Mouse (Mus musculus) liver, adult 2 months (tissue): Measurements from ENCODE around the gene Krt2. TPM values are rescaled to one million over a fixed set of nuclear protein-coding genes. Genes with fewer than 3 reads are reported as not detected.

Experiments used
- DNase-seq: peaks from one replicate; pipeline ENCODE4 v3.0.0-alpha.2; 2011; ENCODE audit warnings: low read depth, low spot score; ENCODE audit errors: extremely low read depth
- H3K27ac ChIP-seq: fragments of 200-500 bp; replicated peaks from 2 replicates; pipeline ENCODE4 v1.5.1; 2012; ENCODE audit warnings: low read depth, mild to moderate bottlenecking, control low read depth, inconsistent platforms, low read length; ENCODE audit not compliant: insufficient read depth
- H3K27me3 ChIP-seq: fragments of 200-500 bp; 2 replicates; pipeline ENCODE4 v1.6.1; 2012; ENCODE audit warnings: mild to moderate bottlenecking, moderate library complexity, low read length, inconsistent platforms; ENCODE audit not compliant: control insufficient read depth, insufficient read depth
- H3K36me3 ChIP-seq: fragments of 200-500 bp; 2 replicates; pipeline ENCODE4 v1.6.1; 2012; ENCODE audit warnings: low read length, inconsistent platforms; ENCODE audit not compliant: control insufficient read depth, insufficient read depth
- H3K4me1 ChIP-seq: fragments of 200-500 bp; 2 replicates; pipeline ENCODE4 v1.6.1; 2011; ENCODE audit warnings: low read length; ENCODE audit not compliant: control insufficient read depth, insufficient read depth
- H3K4me3 ChIP-seq: fragments of 200-500 bp; 2 replicates; pipeline ENCODE4 v1.5.1; 2011; ENCODE audit warnings: low read depth, mild to moderate bottlenecking, control low read depth, low read length, moderate library complexity; ENCODE audit not compliant: insufficient read depth
- H3K79me2 ChIP-seq: fragments of 200-500 bp; 2 replicates; pipeline ENCODE4 v1.6.1; 2012; ENCODE audit warnings: inconsistent platforms, mild to moderate bottlenecking, low read length, moderate library complexity; ENCODE audit not compliant: control insufficient read depth, insufficient read depth
- H3K9ac ChIP-seq: fragments of 200-500 bp; 2 replicates; pipeline ENCODE4 v1.6.1; 2012; ENCODE audit warnings: low read depth, mild to moderate bottlenecking, control low read depth, inconsistent platforms, low read length
- CTCF ChIP-seq: fragments of 200-500 bp; IDR thresholded peaks from 2 replicates; pipeline ENCODE4 v1.5.1; 2011; ENCODE audit warnings: low read depth, low read length, control low read depth
- POLR2A ChIP-seq: fragments of 200-500 bp; IDR thresholded peaks from 2 replicates; pipeline ENCODE4 v1.6.1; 2011; ENCODE audit warnings: low read length, control low read depth; ENCODE audit not compliant: insufficient read depth; ENCODE audit errors: extremely low read depth
- WGBS: fragments of 180-500 bp; shearing (Covaris S2); methylation state at CpG from one replicate; pipeline ENCODE4 v1.1.7; 2018; 5-methylcytosine and 5-hydroxymethylcytosine counted together
- polyA plus RNA-seq: library from polyadenylated mRNA; depleted of rRNA; stranded (reverse); fragments of >200 nt; gene quantifications from 2 replicates; pipeline ENCODE4 v1.2.3, GENCODE M21; 2012; rRNA removed
- total RNA-seq: library from RNA; depleted of rRNA; stranded (reverse); fragments of >200 nt; gene quantifications from 2 replicates; pipeline ENCODE4 v1.2.3, GENCODE M21; 2014; rRNA removed

Gene Krt2
- not detected in 2 replicates for total RNA-seq
- polyA plus RNA-seq: not detected in 2 replicates

DNA sequence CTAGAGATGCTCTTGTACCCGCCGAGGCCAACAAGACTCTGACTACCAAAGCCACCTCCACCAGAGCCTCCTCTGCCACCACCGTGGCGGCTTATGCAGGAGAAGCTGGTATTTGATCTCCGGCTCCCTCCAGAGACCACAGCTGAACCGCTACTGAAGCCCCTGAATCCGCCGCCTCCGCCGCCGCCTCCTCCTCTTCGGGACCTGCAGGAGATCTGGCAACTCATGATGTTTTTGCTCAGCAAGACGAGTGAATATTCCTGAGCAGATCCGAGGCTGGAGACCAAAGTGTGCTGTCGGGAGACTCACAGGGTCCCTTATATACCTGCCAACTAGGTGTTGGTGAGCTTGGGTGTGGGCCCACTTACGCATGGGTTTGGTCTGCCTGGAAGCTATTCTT, at the start of gene Krt2:
TSS of gene Krt2 (minus strand) at position 295 of the 400 bp plus-strand sequence.
- Histone ChIP-seq H3K36me3 (no peaks in the 10 kb centered on the region), H3K79me2 (no peaks in the 10 kb centered on the region), H3K9ac (no peak within 1 kb of the TSS), H3K27ac (no peak within 1 kb of the TSS), H3K4me3 (no peak within 1 kb of the TSS), H3K27me3 (peaks cover 4% of the 10 kb centered on the region; the same call in 1 of the 2 replicates), H3K4me1 (no peaks in the 10 kb centered on the region)
- no peak for DNase-seq
- TF ChIP-seq POLR2A (no peak), CTCF (no peak)
- WGBS: 66% methylated on average over 16 of the region's 16 CpGs

DNA sequence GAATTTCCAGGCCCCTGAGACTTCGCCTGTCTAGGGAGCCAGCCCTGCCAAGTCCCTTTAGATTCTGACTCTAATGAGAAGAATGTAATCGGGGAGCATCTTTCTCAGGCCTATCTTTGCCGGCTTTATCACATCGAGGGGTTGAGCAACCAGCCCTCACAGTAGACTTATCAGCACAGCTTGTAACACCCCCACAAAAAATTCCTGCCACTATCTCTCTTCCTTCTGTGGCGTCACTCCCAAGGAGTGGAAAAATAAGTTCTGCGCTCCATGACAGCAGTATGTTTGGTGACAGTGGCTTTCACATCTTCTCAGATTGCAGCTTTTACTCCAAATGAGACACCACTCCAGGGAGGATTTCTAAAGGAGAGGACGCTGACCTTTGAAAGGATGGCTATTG, 48.8 kb upstream of the Krt2 start:
- Histone ChIP-seq H3K4me1 (no peaks in the 10 kb centered on the region), H3K27me3 (no peaks in the 10 kb centered on the region; the same call in 1 of the 2 replicates), H3K27ac (no peak overlapping the region), H3K36me3 (no peaks in the 10 kb centered on the region), H3K79me2 (no peaks in the 10 kb centered on the region), H3K9ac (no peak overlapping the region), H3K4me3 (no peak overlapping the region)
- no peak for DNase-seq
- TF ChIP-seq POLR2A (no peak), CTCF (no peak)
- 71% methylated on average over 7 of the region's 7 CpGs for WGBS

DNA sequence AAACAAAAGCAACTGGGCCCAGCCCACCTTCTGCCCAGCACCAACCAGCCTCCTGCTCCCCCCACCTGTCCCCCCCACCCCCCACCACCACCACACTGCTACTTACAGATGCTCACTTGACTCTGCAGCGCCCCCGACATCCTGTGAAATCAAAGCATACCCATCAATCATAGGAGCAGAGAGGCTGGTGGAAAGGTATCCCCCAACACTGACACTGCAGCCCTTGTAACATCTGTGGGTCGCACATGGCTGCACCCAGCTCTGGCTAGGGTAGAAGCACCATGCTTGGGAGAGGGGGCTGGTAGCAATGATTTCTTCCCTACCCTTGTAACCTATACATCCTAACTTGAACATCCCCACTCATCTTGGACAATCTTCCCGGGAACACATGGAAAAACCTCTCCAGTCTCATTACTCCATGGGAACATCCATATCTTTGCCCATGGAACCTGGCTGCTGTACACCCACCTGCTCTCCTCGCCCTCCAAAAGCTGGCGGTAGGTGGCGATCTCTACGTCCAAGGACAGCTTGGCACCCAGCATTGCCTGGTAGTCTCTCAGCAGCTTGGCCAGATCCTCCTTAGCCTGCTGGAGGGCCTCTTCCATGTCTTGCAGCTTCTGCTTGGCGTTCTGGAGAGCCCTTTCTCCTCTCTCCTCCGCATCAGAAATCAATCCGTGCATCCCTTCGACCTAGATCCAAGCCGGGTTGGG, 42.6 kb upstream of the Krt2 start:
- 52% methylated on average over 13 of the region's 13 CpGs for WGBS
- Histone ChIP-seq H3K4me1 (no peaks in the 10 kb centered on the region), H3K79me2 (no peaks in the 10 kb centered on the region), H3K9ac (no peak overlapping the region), H3K27me3 (peaks cover 22% of the 10 kb centered on the region; the same call in 1 of the 2 replicates), H3K4me3 (no peak overlapping the region), H3K36me3 (no peaks in the 10 kb centered on the region), H3K27ac (no peak overlapping the region)
- no peak for TF ChIP-seq POLR2A
- peak; percentile 20; the same call in 1 of the 2 replicates for TF ChIP-seq CTCF
- DNase-seq: no peak

DNA sequence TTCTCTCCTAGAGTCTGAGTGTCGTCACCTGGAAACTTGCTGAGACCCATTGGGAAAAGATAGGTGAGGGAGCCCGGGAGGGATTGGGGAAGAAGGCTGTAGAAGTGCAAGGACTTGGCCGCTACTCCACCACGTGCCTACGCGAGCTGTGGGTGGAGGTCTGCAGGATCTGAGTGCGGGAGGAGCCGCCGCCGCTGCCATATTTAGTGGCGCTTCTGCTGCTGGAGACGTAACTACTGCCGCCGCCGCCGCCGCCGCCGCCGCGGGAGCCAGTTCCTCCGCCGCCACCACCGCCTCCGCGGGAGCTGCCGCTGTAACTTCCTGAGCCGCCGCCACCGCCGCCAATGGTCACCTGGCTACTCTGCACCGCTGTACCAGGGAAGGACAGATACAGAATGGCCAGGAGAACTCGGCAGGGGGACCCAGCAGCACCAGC, 41.8 kb upstream of the Krt2 start:
- peak overlapping the region; percentile 43; the same call in 1 of the 2 replicates for H3K4me3 ChIP-seq
- peaks cover 22% of the 10 kb centered on the region; the same call in 1 of the 2 replicates for H3K27me3 ChIP-seq
- under 1% methylated on average over 33 of the region's 33 CpGs for WGBS
- no peaks in the 10 kb centered on the region for H3K4me1 ChIP-seq
- no peak overlapping the region for H3K27ac ChIP-seq
- TF ChIP-seq CTCF (no peak), POLR2A (no peak)
- H3K79me2 ChIP-seq: no peaks in the 10 kb centered on the region
- DNase-seq: no peak
- 0 out of 2 replicates have a peak overlapping the region, but pooled peaks have one; percentile 44 for H3K9ac ChIP-seq
- H3K36me3 ChIP-seq: no peaks in the 10 kb centered on the region

DNA sequence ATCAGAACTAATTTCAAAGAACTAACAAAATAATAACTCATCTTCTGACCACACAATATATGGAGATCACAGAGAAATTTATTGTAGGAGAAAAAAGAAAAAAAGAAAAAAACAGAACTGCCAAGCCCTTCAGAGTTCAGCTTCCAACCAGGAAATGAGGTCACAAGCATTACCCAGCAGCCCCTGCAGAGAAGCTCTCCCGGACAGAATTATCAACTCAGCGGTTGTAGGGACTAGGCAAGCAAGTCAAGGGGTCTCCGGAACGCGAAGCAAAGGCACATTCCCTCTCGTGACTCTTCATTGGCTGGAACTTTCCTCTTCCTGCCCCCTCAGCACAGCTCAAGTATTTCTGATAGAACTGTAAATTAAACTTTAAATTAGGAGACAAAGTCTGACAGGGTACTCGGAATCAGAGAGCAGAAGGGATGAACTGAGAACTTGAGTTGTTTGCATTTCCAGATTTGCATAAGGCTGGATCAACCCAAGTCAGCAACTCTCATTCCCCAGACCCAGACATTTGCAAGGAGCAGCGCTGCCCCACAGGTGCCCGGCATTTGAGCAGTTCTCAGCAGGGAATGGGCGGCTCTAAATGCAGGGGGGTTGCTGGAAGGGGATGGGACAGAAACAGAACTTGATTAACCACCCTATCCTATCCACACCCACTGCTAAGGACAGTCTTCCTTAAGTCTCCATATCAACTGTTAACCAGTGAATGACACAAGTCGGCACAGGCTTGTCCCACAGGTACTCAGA, 40.9 kb upstream of the Krt2 start:
- H3K9ac ChIP-seq: no peak overlapping the region
- H3K79me2 ChIP-seq: no peaks in the 10 kb centered on the region
- H3K36me3 ChIP-seq: no peaks in the 10 kb centered on the region

More for the DNA sequence above, 40.9 kb upstream of the Krt2 start:
- Histone ChIP-seq H3K27me3 (peaks cover 22% of the 10 kb centered on the region; the same call in 1 of the 2 replicates), H3K4me3 (no peak overlapping the region), H3K4me1 (no peaks in the 10 kb centered on the region), H3K27ac (no peak overlapping the region)
- peak; percentile 7 for DNase-seq
- WGBS: 14% methylated on average over 11 of the region's 11 CpGs
- TF ChIP-seq CTCF: no peak
- no peak for TF ChIP-seq POLR2A
